Mouse (Mus musculus) naive thymus-derived CD4-positive, alpha-beta T cell, adult 2 months (primary cell): ENCODE measurements around the gene Usp6nl.

Experiments used
- DNase-seq: peaks from one replicate; pipeline ENCODE4 v3.0.0-alpha.2; 2011; ENCODE audit warnings: low read depth

Usp6nl gene

GRCm38 (mm10) chr2:6469164-6469563, 146.7 kb downstream of the Usp6nl start:
- DNase-seq: peak; percentile 87

DNA sequence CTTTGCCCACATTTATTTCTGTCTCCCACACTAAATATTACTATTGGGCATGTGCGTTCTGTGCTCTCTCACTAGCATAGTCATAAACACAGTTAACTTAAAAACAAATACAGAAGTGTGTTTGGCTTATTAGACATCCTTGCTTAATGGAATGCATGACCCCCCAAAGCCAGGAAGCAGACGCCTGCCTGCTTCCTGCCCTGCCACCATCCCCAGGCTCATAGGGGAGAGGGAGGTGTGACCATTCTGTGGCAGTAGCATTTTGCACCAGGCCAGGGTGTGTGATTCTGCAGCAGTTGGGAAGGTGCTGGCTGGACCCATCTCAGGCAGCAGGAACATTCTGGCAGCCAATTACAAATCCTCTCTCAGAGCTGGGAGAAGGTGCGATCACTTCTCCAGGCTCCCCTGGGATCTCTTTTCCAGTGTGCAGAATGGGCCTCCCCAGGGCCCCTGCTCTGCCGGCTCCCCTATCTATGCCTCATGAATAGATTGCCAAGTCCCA, 148.7 kb downstream of the Usp6nl start:
- DNase-seq: no peak

GRCm38 (mm10) chr2:6473829-6474228, 151.4 kb downstream of the Usp6nl start:
- peak; percentile 13 for DNase-seq

- DNase-seq: no peak
Measured at GRCm38 (mm10) chr2:6477884-6478283, 155.4 kb downstream of the Usp6nl start.

DNA sequence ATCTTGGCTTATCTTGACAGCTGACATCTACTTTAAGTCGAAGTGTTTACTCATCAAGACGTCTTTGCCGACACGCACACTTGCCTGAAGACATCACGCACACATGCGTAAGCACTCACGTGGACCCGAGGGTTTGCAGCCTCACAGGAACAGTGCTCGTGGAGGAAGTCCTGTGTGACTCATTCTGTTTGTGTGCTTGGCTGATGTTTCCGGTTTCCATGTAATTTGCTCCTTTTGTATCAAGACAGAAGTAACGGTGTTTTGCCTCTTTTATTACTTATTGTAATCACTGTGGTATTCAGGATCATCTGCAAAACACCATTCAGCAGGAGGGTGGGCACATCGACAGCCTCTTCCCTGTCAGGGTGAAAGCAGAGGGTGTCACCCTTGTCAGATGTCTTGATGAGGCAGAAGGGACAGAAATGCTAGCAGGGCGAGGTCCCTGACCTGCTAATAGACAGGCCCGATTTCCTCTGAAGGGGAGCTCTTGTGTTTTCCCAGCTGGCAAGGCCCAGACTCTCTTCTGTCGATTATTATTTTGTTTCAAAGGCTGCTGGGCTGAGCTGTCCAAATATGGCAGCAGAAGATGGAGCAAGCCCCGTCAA, 156.0 kb downstream of the Usp6nl start:
- DNase-seq: peak; percentile 90

- no peak for DNase-seq
Measured at GRCm38 (mm10) chr2:6478966-6479391, 156.5 kb downstream of the Usp6nl start.

- peak; percentile 30 for DNase-seq
Measured at GRCm38 (mm10) chr2:6479620-6480019, 157.2 kb downstream of the Usp6nl start.

GRCm38 (mm10) chr2:6481966-6482365, 159.5 kb downstream of the Usp6nl start:
- DNase-seq: no peak

DNA sequence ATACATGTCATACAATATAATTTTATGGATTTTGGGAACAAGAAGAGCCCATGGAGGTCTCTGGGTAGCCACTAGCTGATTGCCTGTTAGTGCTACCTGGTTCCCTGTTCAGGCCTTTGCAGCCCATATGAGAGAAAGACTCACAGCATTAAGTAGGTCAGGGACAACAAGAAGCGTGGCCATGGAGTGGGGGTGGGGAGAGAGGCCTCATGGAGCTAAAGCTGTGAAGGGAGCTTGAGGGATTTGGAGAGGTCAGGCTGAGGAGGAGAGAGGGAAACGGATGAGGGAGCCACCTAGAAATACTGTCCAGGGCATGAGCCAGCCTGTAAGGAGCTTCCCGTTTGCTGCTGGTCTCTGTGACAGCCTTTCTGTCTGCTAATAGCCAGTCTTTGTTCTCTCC, 159.9 kb downstream of the Usp6nl start:
- DNase-seq: no peak

DNA sequence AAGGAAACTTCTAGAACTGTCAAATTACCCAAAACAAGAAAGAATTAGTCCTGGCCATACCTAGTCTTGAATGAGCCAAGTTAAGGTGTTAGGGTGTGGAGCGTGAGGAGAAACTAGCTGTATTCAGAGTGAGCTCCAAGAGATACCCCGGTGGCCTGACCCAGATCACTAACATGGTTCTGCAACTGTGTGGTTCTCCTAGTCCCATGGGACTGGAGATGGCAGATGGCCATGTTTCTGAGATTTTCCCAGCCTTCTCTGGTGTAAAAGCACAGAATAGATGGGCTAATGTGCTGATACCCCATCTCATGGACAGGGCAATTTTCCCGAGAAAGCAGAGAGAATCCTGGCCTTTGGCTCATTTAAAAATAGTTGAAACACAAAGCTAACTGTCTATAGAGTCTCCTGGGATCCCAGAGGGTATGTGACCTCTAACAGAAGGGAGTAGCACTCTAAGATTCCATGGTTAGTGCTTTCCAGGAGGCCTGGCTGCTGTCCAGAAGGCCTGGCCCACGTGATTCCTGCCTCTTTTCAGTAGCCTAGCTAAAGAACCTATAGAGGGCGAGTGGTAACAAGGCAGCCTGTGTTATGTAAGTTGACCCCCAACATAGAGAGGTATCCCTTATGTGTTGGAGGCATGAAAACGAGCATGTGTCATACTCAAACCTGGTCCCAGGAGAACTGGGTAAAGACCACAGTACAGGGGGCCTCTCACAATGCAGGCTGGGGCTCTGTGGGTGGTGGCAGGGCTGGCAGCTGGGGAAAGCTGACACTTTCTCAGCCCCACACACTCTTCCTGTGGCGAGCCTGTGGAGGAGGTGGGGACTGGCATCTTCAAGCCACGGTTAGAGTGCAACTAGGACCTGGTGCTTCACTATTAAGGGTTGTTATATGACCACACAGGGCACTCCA, 160.9 kb downstream of the Usp6nl start:
- no peak for DNase-seq

- DNase-seq: no peak
Measured at GRCm38 (mm10) chr2:6484179-6484578, 161.7 kb downstream of the Usp6nl start.

GRCm38 (mm10) chr2:6487566-6488488, 165.4 kb downstream of the Usp6nl start:
- no peak for DNase-seq

DNA sequence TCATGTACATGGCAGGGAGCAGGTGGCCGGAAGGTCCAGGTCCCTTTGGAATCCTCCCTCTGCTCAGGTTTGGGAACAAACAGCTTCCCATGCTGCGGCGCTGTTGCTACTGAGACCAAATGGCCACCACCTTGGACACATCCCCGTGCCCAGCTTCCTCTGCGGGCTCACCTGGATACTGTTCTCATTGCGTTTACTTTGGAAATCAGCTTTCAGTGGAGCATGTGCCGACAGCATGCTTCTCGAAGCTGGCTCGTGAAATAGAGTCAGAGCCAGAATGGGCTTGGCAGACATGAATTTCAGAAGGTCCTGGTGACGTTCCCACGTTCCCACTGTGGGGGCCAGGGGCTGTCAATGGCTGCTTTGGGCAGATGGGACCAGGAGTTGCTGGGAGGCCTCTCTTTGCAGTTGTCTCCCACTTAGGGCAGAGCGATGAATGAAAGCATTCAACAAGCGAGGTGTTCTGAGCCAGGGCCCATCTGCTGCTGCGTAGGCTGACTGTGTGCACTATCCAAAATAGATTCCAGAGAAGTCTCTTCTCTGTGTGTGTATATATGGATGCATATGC, 166.1 kb downstream of the Usp6nl start:
- no peak for DNase-seq

GRCm38 (mm10) chr2:6490076-6490475, 167.6 kb downstream of the Usp6nl start:
- DNase-seq: no peak

- no peak for DNase-seq
Measured at GRCm38 (mm10) chr2:6490870-6491269, 168.4 kb downstream of the Usp6nl start.

DNA sequence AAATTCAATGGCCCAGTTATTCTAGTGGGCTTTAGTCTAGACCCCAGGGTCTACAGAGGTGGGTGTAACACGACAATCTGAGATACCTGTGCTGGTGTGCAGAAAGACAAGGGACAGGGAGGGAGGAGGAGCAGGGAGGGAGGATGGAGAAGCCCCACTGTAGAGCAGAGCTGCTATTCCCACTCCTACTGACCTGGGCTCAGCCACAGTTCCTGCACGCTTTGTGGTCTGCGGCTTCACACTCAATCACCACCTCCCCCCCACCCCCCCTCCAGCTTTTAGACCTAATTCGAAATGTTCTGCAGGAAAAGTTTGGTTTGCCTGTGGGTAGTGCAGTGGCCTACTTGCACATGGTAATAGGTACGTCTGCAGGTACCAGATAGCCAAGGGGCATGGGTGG, 171.4 kb downstream of the Usp6nl start:
- no peak for DNase-seq
